Mouse (Mus musculus): ENCODE measurements at regions not wholly inside any gene's neighbourhood (a gene's known extent, or its start where the extent isn't known, plus 50 kb on each side); places are given as distances from the start of the nearest gene placed in this dataset.

GRCm38 (mm10) chr6:118325681-118326080 is 93.6 kb downstream of the Bms1 start:
- no peak overlapping the region for H3K4me2 ChIP-seq (ENCODE audit: insufficient read depth, low read depth, poor library complexity, severe bottlenecking)
- TF ChIP-seq PAX5 (IDR thresholded peaks at IDR 0.05; ENCODE audit: low read length) (no peak), IRF4 (IDR thresholded peaks at IDR 0.05; ENCODE audit: low read depth, low read length) (no peak), NRF1 (IDR thresholded peaks at IDR 0.05; ENCODE audit: low read depth, low read length) (no peak), ZC3H11A (IDR thresholded peaks at IDR 0.05; ENCODE audit: low read depth, low read length) (no peak), E2F4 (IDR thresholded peaks at IDR 0.05; ENCODE audit: insufficient replicate concordance, low read depth, low read length) (no peak), TCF12 (IDR thresholded peaks at IDR 0.05; ENCODE audit: low read depth, low read length) (no peak), MEF2A (IDR thresholded peaks at IDR 0.05; ENCODE audit: borderline replicate concordance, low read depth, low read length) (no peak), ELF1 (IDR thresholded peaks at IDR 0.05; ENCODE audit: low read depth, low read length) (no peak), JUN (IDR thresholded peaks at IDR 0.05; ENCODE audit: insufficient read depth, low read depth, low read length) (no peak), USF1 (IDR thresholded peaks at IDR 0.05; ENCODE audit: low read depth, low read length) (no peak), POLR2AphosphoS2 (IDR thresholded peaks at IDR 0.05; ENCODE audit: low read depth, low read length) (no peak), CHD2 (IDR thresholded peaks at IDR 0.05; ENCODE audit: low read length) (no peak), MAZ (IDR thresholded peaks at IDR 0.05; ENCODE audit: low read depth, low read length) (no peak)
- DNase-seq (ENCODE audit: extremely low read depth), result no peak
- no peaks in the 10 kb centered on the region for H3K79me2 ChIP-seq (replicated peaks; ENCODE audit: control insufficient read depth, extremely low read depth, insufficient read depth, poor library complexity, severe bottlenecking)
- H3K27ac ChIP-seq (ENCODE audit: insufficient read depth, low read depth), result no peak overlapping the region
- in situ Hi-C loops (cut with MboI; ENCODE audit: low pct_ligation_motif_present, low pct_unique_long_range_greater_than_20kb, low sequenced_read_pairs), result no loop called here
- no peaks in the 10 kb centered on the region for H3K4me1 ChIP-seq (ENCODE audit: control insufficient read depth in 1 of 2, insufficient read depth in 2 of 2)
- dilution Hi-C loops (cut with MboI; ENCODE audit: extremely low pct_ligation_motif_present, extremely low pct_unique_long_range_greater_than_20kb, low sequenced_read_pairs), result no loop called here
- H3K9me3 ChIP-seq (replicated peaks; ENCODE audit: low read length), result peaks cover 7% of the 10 kb centered on the region
- no peaks in the 10 kb centered on the region for H3K36me3 ChIP-seq (replicated peaks in 1 of 2; ENCODE audit: control insufficient read depth in 1 of 2, insufficient read depth in 1 of 2, low read length in 1 of 2)
- no peak overlapping the region for H3K9ac ChIP-seq (ENCODE audit: insufficient read depth, low read depth)
- peaks cover 77% of the 10 kb centered on the region for H3K27me3 ChIP-seq (replicated peaks)
- no peak overlapping the region for H3K4me3 ChIP-seq (replicated peaks in 1 of 3; ENCODE audit: low read depth in 2 of 3, low read length in 2 of 3, poor library complexity in 1 of 3)

GRCm38 (mm10) chr6:118324559-118324958 is 94.7 kb downstream of the Bms1 start:
- Histone ChIP-seq H3K27me3 (replicated peaks) (peaks cover 78% of the 10 kb centered on the region), H3K4me2 (ENCODE audit: insufficient read depth, low read depth, poor library complexity, severe bottlenecking) (no peak overlapping the region), H3K4me3 (replicated peaks in 1 of 3; ENCODE audit: low read depth in 2 of 3, low read length in 2 of 3, poor library complexity in 1 of 3) (no peak overlapping the region), H3K4me1 (ENCODE audit: control insufficient read depth in 1 of 2, insufficient read depth in 2 of 2) (no peaks in the 10 kb centered on the region), H3K79me2 (replicated peaks; ENCODE audit: control insufficient read depth, extremely low read depth, insufficient read depth, poor library complexity, severe bottlenecking) (no peaks in the 10 kb centered on the region), H3K9ac (ENCODE audit: insufficient read depth, low read depth) (no peak overlapping the region), H3K27ac (ENCODE audit: insufficient read depth, low read depth) (no peak overlapping the region), H3K36me3 (replicated peaks in 1 of 2; ENCODE audit: control insufficient read depth in 1 of 2, insufficient read depth in 1 of 2, low read length in 1 of 2) (no peaks in the 10 kb centered on the region), H3K9me3 (replicated peaks; ENCODE audit: low read length) (peaks cover 2% of the 10 kb centered on the region)
- TF ChIP-seq POLR2A (IDR thresholded peaks at IDR 0.05; ENCODE audit: low read depth, low read length) (no peak), ZMIZ1 (IDR thresholded peaks at IDR 0.05; ENCODE audit: low read depth, low read length) (no peak), KAT2A (IDR thresholded peaks at IDR 0.05; ENCODE audit: insufficient replicate concordance, low read length) (no peak), USF2 (conservative IDR thresholded peaks at IDR 0.05; ENCODE audit: low read depth, low read length) (no peak), MAX (IDR thresholded peaks at IDR 0.05; ENCODE audit: low read length) (no peak), USF1 (IDR thresholded peaks at IDR 0.05; ENCODE audit: low read depth, low read length) (no peak), TBP (conservative IDR thresholded peaks at IDR 0.05; ENCODE audit: low read depth, low read length) (no peak), JUND (conservative IDR thresholded peaks at IDR 0.05; ENCODE audit: low read depth, low read length) (no peak), E2F4 (IDR thresholded peaks at IDR 0.05; ENCODE audit: insufficient replicate concordance, low read depth, low read length) (no peak), NRF1 (IDR thresholded peaks at IDR 0.05; ENCODE audit: low read depth, low read length) (no peak), GABPA (IDR thresholded peaks at IDR 0.05; ENCODE audit: insufficient replicate concordance, low read depth, low read length) (no peak)
- in situ Hi-C loops (cut with MboI; ENCODE audit: low pct_ligation_motif_present, low pct_unique_long_range_greater_than_20kb, low sequenced_read_pairs), result no loop called here
- dilution Hi-C loops (cut with MboI; ENCODE audit: extremely low pct_ligation_motif_present, extremely low pct_unique_long_range_greater_than_20kb, low sequenced_read_pairs), result no loop called here
- DNase-seq (ENCODE audit: extremely low read depth), result no peak
